Mouse (Mus musculus) layer of hippocampus, adult 11-12 months (tissue): ENCODE results near the gene Sars.
A peak's percentile ranks its signal among the peaks of the same experiment; 100 is the strongest.

Experiments
- DNase-seq: peaks from one replicate; pipeline ENCODE4 v3.0.0; 2022; ENCODE audit warnings: low spot score

The Sars gene

GRCm38 (mm10) chr3:108392299-108392698, 52.7 kb downstream of the Sars start:
- no peak for DNase-seq

- peak; percentile 98 for DNase-seq
These were observed 55.9 kb downstream of the Sars start for GRCm38 (mm10) chr3:108389111-108389545.

DNA sequence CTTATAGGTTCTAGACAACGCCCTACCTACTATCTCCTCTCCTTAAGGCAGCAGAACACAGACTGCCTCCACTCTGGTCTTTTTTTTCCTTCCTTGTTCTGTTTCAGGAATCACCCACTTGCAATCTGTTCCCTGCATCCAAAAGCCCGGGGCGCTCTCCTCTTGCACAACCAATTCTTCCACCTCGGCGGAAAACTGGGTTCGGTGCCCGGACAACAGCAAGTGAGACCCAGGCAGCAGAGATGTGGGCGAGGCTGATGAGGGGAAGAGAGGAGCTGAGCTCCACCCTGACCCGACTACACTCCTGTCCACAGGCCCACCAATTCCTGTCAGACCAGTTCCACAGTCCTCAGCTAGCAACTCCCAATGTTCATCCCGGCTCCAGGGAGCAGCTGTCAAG, 58.8 kb downstream of the Sars start:
- DNase-seq: peak; percentile 79

- no peak for DNase-seq
These were observed 60.6 kb downstream of the Sars start for GRCm38 (mm10) chr3:108384425-108384824.

GRCm38 (mm10) chr3:108383485-108384354, 61.3 kb downstream of the Sars start, which contains the start of gene Psrc1:
Psrc1 (plus strand) TSS chr3:108383839.
- peak; percentile 85 for DNase-seq

GRCm38 (mm10) chr3:108381945-108382875, 62.8 kb downstream of the Sars start:
- DNase-seq: no peak

GRCm38 (mm10) chr3:108380695-108381094, 64.3 kb downstream of the Sars start:
- no peak for DNase-seq

DNA sequence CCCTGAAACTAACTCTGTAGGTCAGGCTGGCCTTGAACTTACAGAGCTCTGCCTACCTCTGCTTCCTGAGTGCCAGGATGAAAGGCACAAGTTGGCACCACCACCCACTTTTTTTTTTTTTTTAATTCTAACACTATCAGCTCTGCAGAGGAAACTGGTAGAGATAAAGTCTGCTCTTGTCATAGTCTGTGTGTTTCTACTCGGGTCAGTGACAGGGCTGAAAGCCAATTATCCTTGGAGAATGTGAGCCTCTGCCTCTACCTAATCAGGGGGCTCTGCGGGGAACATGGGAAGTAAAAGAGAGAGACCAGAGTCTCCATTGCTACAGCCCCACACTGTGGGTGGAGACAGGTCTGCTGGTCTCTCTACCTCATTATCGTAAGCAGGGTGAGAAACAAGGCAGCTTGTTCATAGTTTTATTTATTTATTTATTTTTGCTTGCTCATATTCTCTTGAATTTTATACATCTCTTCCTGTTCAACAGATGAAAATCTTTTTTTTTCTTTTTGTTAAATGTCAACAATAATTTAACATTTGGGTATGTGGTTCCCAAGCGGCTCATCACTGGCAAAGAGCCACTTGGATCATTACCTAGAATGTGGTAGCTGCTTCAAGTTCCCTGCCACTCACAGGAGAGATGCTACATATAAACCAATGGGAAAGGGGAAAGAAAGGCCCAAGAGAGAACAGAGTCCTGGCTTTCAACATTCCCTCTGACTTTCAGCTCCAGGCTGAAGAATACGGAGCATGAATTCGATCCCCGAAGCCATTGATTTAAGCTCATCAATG, 65.9 kb downstream of the Sars start:
- no peak for DNase-seq
